Mouse (Mus musculus): Measurements from ENCODE around the gene Fus.
"Not testable (repeated sequence)": the region's sequence is repeated elsewhere in the genome, so short reads cannot be mapped to it uniquely, and the experiment has no call there.

The Fus gene

DNA sequence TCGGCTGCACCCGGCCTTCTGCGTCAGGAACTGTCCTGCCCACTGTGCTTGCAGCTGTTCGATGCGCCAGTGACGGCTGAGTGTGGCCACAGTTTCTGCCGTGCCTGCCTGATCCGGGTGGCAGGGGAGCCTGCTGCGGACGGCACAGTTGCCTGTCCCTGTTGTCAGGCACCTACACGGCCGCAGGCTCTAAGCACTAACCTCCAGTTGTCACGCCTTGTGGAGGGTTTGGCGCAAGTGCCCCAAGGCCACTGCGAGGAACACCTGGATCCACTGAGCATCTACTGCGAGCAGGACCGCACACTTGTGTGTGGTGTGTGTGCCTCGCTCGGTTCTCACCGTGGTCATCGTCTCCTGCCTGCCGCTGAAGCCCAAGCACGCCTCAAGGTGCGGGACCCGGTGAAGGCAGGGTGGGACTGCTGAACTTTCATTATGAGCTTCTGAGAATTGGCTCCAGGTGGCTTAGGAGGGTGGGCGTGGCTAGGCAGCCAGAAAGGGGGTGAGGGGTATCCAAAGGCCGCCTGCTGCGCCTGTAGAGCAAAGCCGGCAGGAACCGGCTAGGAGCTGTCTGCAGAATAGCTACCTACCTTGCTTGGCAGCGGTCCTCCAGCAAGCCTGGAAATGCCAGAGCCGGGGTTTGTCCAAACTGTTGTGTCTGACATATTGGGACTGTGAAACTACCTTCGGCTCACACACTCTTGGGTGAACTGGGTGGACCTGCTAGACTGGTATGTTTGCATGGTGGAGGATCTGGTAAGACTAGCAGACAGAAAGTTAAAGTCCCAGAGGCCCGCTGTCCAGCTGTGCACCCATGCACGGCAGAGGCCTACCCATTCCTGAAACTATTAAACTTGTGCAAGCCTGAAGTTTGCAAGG lies 37.5 kb downstream of the Fus start:
- DNase-seq (ENCODE audit: low spot score in 2 of 2) = no peak

DNA sequence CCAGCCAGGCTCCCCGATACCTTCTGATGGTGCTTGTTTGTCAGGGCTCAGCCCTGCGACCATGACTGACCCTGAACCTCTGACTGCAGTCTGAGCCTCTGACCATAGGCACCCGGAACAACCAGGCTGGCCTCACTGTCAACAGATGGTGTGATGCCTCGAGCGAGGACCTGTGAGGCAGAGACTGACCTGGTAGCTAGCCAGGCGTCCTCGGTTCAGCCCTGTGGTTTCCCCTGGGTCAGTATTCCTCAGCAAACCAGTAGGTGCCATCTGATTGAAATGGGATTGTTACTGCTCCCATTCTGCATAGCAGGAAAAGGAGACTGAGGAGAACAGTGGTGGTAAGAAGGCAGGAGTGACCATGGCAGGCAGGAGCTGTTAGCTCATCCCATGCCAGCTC lies 38.9 kb downstream of the Fus start:
- no peak for DNase-seq (ENCODE audit: low spot score in 2 of 2)

DNA sequence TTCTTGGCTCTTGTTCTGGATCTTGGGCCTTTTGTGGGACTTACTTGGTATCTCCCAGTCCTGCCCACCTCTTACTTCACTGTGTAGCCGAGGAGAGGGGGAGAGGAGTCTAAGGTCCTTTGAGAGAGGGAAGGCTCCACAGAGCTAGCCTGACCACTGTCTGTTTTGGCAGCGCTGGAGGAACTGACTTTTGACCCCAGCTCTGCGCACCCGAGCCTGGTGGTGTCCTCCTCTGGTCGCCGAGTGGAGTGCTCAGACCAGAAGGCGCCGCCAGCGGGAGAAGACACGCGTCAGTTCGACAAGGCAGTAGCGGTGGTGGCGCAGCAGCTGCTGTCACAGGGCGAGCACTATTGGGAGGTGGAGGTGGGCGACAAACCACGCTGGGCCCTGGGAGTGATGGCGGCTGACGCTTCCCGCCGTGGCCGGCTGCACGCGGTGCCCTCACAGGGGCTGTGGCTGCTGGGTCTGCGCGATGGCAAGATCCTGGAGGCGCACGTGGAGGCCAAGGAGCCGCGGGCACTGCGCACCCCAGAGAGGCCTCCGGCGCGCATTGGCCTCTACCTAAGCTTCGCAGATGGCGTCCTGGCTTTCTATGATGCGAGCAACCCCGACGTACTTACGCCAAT lies 42.6 kb downstream of the Fus start:
- DNase-seq (ENCODE audit: low spot score in 2 of 2) = no peak

DNA sequence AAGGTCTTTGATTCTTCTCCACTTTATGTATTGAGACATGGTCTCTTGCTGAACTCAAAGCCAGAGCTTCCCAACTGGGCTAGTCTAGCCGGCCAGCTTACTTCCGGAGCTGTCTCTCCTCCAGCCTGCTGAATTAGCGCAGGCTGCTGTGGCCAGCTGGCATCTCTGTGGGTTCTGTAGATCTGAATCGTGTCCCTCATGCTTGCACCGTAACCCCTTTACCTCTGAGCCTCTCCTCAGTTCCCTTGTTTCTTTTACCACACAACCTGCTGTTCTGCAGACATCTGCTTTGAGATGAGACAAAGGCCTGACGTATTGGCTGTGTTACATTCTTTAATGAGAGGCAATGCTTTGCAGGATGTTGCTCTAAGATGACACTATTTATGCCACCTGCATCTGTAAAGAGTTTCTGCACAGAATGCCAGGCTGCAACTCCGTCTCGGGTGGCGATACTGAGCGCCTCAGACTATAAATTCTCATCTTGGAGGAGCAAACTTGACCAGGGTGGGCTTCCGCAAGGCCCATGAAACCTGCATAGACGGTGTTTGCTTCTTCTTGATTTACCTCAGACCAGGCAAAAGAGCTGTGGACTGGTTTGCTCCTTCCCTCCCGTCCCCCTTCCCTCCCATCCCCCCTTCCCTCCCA lies 45.0 kb downstream of the Fus start:
- no peak for DNase-seq (ENCODE audit: low spot score in 2 of 2)

DNA sequence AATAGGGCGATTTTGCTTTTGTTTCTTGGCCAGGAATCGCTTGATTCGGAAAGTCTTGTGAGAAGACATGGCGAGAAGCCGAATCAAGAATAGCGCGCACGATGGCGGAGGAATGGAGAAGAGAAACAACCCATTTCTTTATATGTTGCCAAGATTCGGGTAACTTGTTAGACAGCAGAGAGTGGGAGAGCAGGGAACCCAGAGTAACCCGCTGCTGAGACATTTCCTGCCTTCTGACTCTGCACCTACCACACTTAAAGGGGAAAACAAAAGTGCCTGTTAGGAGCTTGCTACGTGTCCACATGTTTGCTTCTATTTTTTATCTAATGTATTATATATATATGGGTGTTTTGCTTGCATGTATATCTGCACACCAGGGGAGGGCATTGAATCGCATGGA lies 45.9 kb downstream of the Fus start:
- DNase-seq (ENCODE audit: low spot score in 2 of 2) = no peak

DNA sequence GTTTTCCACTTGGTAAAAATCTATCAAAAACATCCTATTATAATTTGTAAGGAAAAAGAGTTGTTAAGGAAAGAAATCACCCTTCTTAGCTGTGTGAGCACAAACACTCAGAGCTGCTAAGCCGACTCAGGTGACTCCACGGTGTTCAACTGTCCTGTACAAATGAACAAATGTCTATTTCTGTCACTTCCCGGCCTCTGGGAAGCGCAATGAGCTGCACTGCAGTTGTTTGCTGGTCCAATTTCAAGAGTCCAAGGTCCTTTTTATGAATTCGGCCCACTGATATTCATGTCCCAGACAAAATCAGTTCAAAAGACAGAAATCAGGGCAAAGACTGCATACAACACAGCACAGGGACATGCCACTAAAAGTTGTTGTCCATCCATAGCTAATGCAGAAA lies 48.9 kb downstream of the Fus start:
- DNase-seq (ENCODE audit: low spot score in 2 of 2) = not testable (repeated sequence)

DNA sequence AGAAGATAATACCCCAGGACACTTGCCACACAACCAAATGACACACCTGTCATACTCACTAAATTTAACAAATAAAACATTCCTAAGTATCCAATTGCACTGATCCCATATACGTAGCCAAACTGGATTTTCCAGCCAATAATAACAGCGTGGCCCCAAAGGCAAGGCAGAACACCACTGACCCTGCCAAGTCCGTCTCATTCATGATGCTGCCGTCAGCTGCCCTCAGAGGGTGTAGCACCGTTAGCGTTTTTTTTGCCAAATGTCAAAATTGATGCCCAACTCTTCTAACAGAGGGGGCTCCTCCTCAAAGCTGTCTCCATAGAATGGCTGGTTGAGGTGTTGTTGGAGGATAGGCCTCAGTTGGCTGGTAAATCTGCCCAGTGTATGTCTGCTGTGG lies 49.4 kb downstream of the Fus start:
- DNase-seq (ENCODE audit: low spot score in 2 of 2) = no peak

DNA sequence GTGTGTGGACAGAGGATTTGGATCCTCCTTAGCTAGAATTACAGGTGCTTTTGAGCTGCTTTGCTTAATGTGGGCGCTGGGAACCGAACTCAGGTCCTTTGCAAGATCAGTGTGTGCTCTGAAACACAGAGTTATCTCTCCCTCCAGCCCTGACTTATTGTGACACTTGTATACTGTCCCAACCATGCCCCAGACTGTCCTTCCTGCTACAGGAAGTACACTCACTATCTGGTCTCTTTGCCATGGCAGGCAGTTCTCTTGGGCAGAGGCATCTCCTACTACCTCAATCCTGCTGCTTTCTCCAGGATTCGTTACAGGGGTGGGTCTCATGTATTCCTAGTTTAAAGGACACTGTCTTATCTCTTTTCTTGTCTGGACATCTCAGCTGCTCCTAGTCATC lies 51.0 kb downstream of the Fus start:
- no peak for DNase-seq (ENCODE audit: low spot score in 2 of 2)

DNA sequence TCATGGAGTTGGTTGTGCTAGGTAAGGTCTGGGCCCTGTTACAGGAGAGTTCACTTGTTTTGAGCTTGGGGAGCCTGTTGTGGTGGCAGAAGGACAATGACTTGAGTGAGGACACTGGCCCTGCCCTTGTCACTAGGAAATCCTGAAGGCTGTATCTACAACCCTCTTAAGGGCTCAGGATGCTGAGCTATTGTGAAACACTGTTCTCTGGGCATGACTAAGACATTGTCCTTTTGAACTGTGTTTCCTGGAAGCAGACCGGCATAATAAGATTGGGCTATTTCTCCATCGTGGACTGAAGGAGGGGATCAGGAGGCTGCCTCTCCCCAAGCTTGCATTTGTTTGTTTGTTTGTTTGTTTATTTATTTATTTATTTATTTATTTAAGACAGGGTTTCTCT lies 51.9 kb downstream of the Fus start:
- DNase-seq (ENCODE audit: low spot score in 2 of 2) = no peak

DNA sequence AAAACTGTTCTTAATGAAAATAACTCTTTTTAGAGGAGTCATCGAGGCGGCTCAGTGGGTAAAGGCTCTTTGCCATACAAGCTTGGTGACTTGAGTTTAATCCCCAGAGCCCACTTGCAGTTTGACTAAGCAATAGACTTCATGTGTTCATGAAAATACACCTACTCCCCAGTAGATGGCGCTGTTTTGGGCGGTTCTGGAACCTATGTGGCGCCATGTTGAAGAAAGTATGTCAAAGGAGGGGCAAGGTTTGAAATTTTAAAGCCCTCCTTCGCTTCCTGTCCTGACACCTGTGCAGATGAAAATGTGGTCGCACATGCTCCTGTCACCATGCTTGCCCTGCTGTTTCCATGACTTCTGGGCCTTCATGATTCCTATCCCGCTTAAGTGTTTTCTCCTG lies 55.7 kb downstream of the Fus start:
- no peak for DNase-seq (ENCODE audit: low spot score in 2 of 2)

DNA sequence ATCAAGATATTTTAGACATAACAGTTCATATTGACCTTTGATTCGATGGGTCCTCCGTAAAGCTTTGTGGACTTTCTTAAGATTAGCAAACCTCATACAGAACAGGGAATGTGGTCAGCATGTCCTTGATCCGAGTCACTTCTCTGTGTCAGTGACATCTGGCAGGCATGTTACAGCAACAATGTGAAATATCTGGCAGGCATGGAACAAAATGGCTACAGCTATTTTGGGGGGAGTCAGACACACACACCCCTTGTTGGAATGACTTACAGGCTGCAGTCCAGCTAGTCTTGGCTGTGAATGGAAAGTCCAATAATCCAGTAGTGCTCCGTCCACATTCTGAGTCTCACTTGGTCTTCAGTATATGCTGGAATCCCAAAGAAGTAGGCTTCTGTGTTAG lies 56.3 kb downstream of the Fus start:
- no peak for DNase-seq (ENCODE audit: low spot score in 2 of 2)

DNA sequence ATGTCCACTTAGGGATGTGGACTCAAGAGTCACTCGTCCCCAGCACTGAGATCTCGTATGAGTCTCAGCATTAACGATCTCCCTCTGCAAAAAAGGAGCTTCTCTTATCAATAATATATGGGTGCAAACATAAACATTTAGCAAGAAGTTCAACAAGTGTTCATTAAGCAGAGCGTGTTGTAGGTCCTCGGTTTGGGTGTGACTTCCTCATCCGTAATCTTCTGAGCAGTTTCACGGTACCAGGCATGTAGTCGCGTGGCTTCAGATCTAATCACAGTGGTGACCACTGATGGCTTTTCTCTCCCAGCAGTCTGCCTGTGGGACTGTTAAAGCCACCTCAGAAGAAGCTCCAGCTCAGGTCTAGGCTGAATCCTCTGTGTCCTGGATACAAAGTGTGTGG lies 57.1 kb downstream of the Fus start:
- DNase-seq (ENCODE audit: low spot score in 2 of 2) = no peak

DNA sequence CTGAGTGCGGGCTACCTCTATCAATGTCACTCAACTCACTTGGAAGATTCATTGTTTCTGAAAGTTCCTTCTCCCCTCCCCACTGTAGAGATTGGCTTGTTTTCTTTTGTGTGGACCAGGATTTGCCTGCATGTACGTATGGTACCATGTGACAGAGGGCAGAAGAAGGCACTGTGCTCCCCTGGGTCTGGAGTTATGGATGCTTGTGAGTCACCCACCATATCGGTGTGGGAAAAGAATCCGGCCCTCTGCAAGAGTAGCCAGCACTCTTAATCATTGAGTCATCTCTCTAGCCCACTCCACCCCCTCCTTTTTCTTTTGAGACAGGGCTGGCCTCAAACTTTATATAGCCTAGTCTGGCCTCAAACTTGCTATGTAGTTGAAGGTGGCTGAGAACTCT lies 57.7 kb downstream of the Fus start:
- DNase-seq (ENCODE audit: low spot score in 2 of 2) = no peak

DNA sequence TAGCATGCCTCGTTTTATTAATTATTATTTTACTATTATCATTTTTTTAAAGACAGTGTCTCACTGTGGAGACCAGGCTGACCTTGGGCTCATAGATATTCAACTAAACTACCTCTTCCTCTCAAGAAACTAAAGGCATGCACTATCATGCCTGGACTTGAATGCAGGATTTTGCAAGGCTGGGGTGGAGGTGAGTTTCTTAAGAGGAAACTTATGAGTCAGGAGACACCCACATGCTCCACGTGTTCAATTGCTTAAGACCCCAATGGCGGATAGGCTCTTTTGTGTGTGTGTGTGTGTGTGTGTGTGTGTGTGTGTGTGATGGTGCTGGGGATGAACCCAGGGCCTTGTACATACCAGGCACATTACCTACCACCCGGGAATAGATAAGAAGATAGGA lies 58.1 kb downstream of the Fus start:
- DNase-seq (ENCODE audit: low spot score in 2 of 2) = no peak

DNA sequence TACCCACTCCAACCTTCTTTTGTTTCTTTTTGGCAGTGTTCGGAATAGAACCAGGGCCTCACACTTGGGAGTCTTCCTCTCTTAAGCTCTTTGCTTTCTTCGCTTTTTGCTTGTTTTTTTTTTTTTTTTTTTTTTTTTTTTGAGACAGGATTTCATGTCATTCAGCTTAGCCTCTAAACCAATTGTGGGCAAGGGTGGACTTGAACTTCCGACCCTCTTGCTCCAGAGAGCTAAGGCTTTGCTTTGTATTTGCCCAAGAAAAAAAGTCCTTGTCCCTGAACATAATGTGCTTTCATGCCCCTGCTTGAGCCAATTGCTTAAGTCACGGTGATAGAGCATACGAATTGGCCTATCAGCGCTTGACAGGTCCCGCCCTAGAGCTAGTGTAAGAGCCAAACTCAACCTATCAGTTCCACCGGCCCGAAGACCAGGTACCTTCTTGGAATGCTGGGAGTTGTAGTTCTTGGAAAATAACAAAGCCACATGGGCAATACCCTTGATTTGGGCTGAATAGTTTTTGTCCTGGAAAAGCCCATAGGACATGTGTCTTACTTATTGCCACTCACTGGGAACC lies 64.2 kb downstream of the Fus start:
- DNase-seq (ENCODE audit: low spot score in 2 of 2) = no peak

DNA sequence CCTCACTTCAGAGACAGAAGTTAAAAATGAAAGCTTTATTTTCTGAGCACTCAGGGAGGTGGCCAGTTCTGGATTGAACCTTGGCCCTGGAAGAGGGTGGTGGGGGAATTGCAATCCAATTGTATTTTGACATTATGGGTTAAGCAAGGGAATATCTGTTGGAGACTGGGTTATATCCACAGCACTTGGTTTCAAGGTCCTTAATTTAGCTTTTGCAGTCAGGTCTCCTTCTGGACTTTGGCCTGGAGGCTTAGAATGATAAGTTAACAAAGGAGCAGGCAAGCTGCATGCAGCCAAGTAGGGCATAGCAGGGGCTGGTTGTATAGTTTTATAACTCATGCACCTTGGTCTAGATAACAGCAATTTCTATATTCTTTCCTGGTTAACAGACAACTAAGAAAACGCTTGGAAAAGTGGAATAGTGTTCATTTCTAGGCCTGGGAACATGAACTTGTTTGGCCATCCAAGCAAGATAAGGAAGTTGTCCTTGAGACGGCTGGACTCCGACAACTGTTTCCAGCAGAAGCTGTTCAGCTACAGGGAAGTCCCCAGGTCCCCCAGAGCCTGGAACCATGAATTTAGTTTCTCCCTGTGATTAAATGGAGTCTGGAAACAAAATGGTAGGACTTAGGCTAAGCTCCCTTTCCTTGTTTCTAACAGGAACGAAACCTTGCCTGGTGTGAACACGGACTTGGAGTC lies 65.2 kb downstream of the Fus start:
- no peak for DNase-seq (ENCODE audit: low spot score in 2 of 2)

DNA sequence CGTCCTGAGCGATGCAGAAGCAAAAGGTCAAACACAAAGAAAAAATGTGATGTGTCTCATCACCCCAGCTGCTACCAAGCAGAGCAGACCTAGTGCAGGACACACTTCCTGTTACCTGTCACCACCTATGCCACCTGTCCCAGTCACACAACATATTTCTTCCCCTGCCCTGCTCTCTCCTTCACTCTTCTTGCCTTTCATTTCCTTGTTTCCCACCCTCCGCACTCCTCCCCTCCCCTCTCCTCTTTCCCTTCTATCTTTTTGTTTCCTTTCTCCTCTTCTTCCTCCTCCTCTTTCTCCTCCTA lies 65.7 kb downstream of the Fus start:
- DNase-seq (ENCODE audit: low spot score in 2 of 2) = no peak

DNA sequence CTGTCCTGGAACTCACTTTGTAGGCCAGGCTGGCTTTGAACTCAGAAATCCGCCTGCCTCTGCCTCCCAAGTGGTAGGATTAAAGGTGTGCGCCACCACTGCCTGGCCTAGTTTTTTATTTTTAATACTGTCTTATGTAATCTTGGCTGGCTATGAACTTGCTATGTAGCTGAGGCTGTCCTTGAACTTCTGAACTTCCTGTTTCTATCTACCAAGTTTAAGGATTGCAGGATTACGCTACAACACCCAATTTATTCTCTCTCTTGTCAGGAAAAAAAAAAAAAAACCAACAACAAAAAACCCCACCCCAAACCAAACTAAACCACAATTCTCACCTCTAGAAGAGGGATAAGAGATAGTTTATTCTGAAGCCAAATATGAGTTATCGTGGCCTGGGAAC lies 66.4 kb downstream of the Fus start:
- DNase-seq (ENCODE audit: low spot score in 2 of 2) = no peak

Data from spleen, postnatal 4 days (tissue).